Mouse (Mus musculus): ENCODE measurements around the gene Hist1h2br. TPM values are rescaled to one million over a fixed set of nuclear protein-coding genes. Genes with fewer than 3 reads are reported as not detected.

Gene Hist1h2br
- polyA plus RNA-seq, 1 experiment from 2014 or later: 15.6 TPM

GRCm38 (mm10) chr13:21880735-21881134, 47.2 kb downstream of the Hist1h2br start:
- Histone ChIP-seq H3K4me3 (ENCODE audit: low read depth, low read length) (no peak overlapping the region), H3K4me1 (ENCODE audit: insufficient read depth) (peaks cover 3% of the 10 kb centered on the region; the same call in 1 of the 2 replicates), H3K27ac (ENCODE audit: low read depth) (no peak overlapping the region), H3K36me3 (replicated peaks; ENCODE audit: insufficient read depth, low read length) (no peaks in the 10 kb centered on the region), H3K4me2 (ENCODE audit: low read depth, low read length) (no peak overlapping the region), H3K9ac (replicated peaks) (no peak overlapping the region), H3K9me3 (ENCODE audit: low read length) (no peaks in the 10 kb centered on the region), H3K27me3 (ENCODE audit: insufficient read depth, low read length) (no peaks in the 10 kb centered on the region)
- no peak for TF ChIP-seq CTCF (IDR thresholded peaks at IDR 0.05; ENCODE audit: low read depth)
- no peak for TF ChIP-seq EP300 (IDR thresholded peaks at IDR 0.05; ENCODE audit: low read depth)
- ATAC-seq: no peak
- DNase-seq: no peak
- WGBS (ENCODE audit: insufficient replicate concordance): 81% methylated on average over 6 of the region's 6 CpGs

DNA sequence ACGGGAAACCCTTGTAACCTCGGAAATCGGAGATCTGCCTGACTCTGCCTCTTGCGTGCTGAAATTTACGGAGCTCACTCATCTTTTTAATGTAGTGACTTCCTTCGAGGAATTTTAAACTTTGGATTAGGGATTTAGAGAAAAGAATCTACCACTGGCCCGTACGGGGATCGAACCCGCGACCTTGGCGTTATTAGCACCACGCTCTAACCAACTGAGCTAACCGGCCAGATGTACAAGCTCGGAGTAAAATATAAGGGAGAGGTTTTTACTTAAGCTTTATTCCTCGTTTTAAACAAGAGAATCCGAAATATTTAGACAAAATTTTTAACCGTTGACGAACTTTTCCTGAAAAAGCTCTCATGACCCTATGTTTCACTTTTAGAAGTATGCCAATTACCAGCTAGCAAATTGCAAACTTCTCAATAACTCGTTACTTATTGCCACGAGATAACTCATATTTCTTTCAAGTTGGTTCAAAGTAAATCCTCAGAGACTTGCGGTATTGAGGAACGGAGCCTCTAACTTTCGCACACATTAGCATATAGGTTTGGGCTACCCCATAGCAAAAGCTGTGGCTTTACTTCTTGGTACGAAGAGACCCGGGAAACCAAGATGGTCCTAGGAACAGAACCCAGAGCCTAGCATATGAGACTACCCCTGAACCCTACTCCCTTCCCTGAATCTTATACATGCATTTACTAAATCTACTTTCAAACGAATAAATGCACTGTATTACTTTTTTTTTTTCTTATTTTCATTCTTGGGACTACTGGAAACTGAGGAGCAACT, 48.5 kb downstream of the Hist1h2br start:
- Histone ChIP-seq H3K9me3 (ENCODE audit: low read length) (no peaks in the 10 kb centered on the region), H3K27me3 (ENCODE audit: insufficient read depth, low read length) (no peaks in the 10 kb centered on the region), H3K4me1 (ENCODE audit: insufficient read depth) (peaks cover 3% of the 10 kb centered on the region; the same call in 1 of the 2 replicates), H3K4me2 (ENCODE audit: low read depth, low read length) (peak overlapping the region; percentile 60), H3K36me3 (replicated peaks; ENCODE audit: insufficient read depth, low read length) (no peaks in the 10 kb centered on the region), H3K4me3 (ENCODE audit: low read depth, low read length) (peak overlapping the region; percentile 31), H3K9ac (replicated peaks) (peak overlapping the region; percentile 2; the same call in 1 of the 2 replicates), H3K27ac (ENCODE audit: low read depth) (no peak overlapping the region)
- DNase-seq (peak; percentile 45), ATAC-seq (peak; percentile 60; the same call in 1 of the 2 replicates)
- TF ChIP-seq CTCF (IDR thresholded peaks at IDR 0.05; ENCODE audit: low read depth) (no peak), EP300 (IDR thresholded peaks at IDR 0.05; ENCODE audit: low read depth) (no peak)
- WGBS (ENCODE audit: insufficient replicate concordance): 2% methylated on average over 27 of the region's 27 CpGs

GRCm38 (mm10) chr13:21882760-21883405, 49.3 kb downstream of the Hist1h2br start:
- Histone ChIP-seq H3K27ac (ENCODE audit: low read depth) (no peak overlapping the region), H3K36me3 (replicated peaks; ENCODE audit: insufficient read depth, low read length) (no peaks in the 10 kb centered on the region), H3K27me3 (ENCODE audit: insufficient read depth, low read length) (no peaks in the 10 kb centered on the region), H3K4me2 (ENCODE audit: low read depth, low read length) (peak overlapping the region; percentile 60), H3K9me3 (ENCODE audit: low read length) (no peaks in the 10 kb centered on the region), H3K9ac (replicated peaks) (no peak overlapping the region; the same call in 1 of the 2 replicates), H3K4me3 (ENCODE audit: low read depth, low read length) (peak overlapping the region; percentile 31), H3K4me1 (ENCODE audit: insufficient read depth) (peaks cover 3% of the 10 kb centered on the region; the same call in 1 of the 2 replicates)
- TF ChIP-seq EP300 (IDR thresholded peaks at IDR 0.05; ENCODE audit: low read depth): no peak
- TF ChIP-seq CTCF (IDR thresholded peaks at IDR 0.05; ENCODE audit: low read depth): no peak
- DNase-seq (peak; percentile 66), ATAC-seq (peak; percentile 72)
- WGBS (ENCODE audit: insufficient replicate concordance): 1% methylated on average over 13 of the region's 13 CpGs

- Histone ChIP-seq H3K4me3 (ENCODE audit: low read depth, low read length) (peak overlapping the region; percentile 31), H3K9me3 (ENCODE audit: low read length) (no peaks in the 10 kb centered on the region), H3K4me1 (ENCODE audit: insufficient read depth) (peaks cover 3% of the 10 kb centered on the region; the same call in 1 of the 2 replicates), H3K36me3 (replicated peaks; ENCODE audit: insufficient read depth, low read length) (no peaks in the 10 kb centered on the region), H3K27ac (ENCODE audit: low read depth) (no peak overlapping the region), H3K4me2 (ENCODE audit: low read depth, low read length) (peak overlapping the region; percentile 60), H3K9ac (replicated peaks) (no peak overlapping the region; the same call in 1 of the 2 replicates), H3K27me3 (ENCODE audit: insufficient read depth, low read length) (no peaks in the 10 kb centered on the region)
- DNase-seq: no peak
- WGBS (ENCODE audit: insufficient replicate concordance): 35% methylated on average over 5 of the region's 5 CpGs
- TF ChIP-seq CTCF (IDR thresholded peaks at IDR 0.05; ENCODE audit: low read depth): no peak
- TF ChIP-seq EP300 (IDR thresholded peaks at IDR 0.05; ENCODE audit: low read depth): no peak
- ATAC-seq: no peak
Observed at GRCm38 (mm10) chr13:21883407-21883806, 49.9 kb downstream of the Hist1h2br start.

DNA sequence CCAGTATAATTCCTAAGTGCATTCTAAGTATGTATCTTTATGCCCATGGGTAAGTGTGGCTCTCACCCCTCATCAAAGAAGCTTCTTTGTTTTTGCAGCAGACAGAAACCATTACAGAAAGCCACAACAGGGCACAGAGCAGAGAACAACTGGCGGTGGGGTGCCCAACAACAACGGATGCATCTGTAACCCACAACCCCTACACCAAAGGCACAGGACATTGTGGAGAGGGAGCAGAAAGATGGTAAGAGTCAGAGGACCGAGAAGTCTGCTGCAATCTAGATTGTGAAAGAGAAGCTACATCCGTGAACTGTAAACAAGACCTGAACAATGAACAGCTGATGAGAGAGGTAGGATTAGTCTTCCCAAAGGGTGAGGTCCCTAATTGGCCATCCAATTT, 51.0 kb downstream of the Hist1h2br start:
- Histone ChIP-seq H3K4me2 (ENCODE audit: low read depth, low read length) (no peak overlapping the region), H3K9me3 (ENCODE audit: low read length) (no peaks in the 10 kb centered on the region), H3K27ac (ENCODE audit: low read depth) (no peak overlapping the region), H3K36me3 (replicated peaks; ENCODE audit: insufficient read depth, low read length) (no peaks in the 10 kb centered on the region), H3K4me1 (ENCODE audit: insufficient read depth) (peaks cover 3% of the 10 kb centered on the region; the same call in 1 of the 2 replicates), H3K4me3 (ENCODE audit: low read depth, low read length) (no peak overlapping the region), H3K27me3 (ENCODE audit: insufficient read depth, low read length) (no peaks in the 10 kb centered on the region), H3K9ac (replicated peaks) (no peak overlapping the region)
- 52% methylated on average over 4 of the region's 4 CpGs for WGBS (ENCODE audit: insufficient replicate concordance)
- TF ChIP-seq EP300 (IDR thresholded peaks at IDR 0.05; ENCODE audit: low read depth) (no peak), CTCF (IDR thresholded peaks at IDR 0.05; ENCODE audit: low read depth) (no peak)
- no peak for DNase-seq
- ATAC-seq: no peak

Small RNA genes lying within 50 kb of the gene (microRNA-seq; reads per million reads assigned to microRNA genes)
- gene Gm19658 (not detected), gene Gm44346 (not detected), gene Gm44466 (not detected)

Other genes with a start within 250 kb of the Hist1h2br start
- not detected in 2 replicates for gene Olfr1362, start 219.7 kb upstream of the Hist1h2br start, polyA plus RNA-seq (2015; fragmentation: Nextera tagmentation; extraction: Ambion mirVana)
- gene Olfr11, start 191.2 kb upstream of the Hist1h2br start, polyA plus RNA-seq (2015; fragmentation: Nextera tagmentation; extraction: Ambion mirVana): not detected in 2 replicates
- gene Olfr1361, start 170.4 kb upstream of the Hist1h2br start, polyA plus RNA-seq (2015; fragmentation: Nextera tagmentation; extraction: Ambion mirVana): not detected in 2 replicates
- not detected in 2 replicates for gene Olfr1360, start 156.3 kb upstream of the Hist1h2br start, polyA plus RNA-seq (2015; fragmentation: Nextera tagmentation; extraction: Ambion mirVana)
- not detected in 2 replicates for gene Olfr1359, start 135.6 kb upstream of the Hist1h2br start, polyA plus RNA-seq (2015; fragmentation: Nextera tagmentation; extraction: Ambion mirVana)
- 0.51 and 1.9 TPM in 2 replicates for gene Hist1h2bl, start 117.6 kb upstream of the Hist1h2br start, polyA plus RNA-seq (2015; fragmentation: Nextera tagmentation; extraction: Ambion mirVana)
- 16.4 and 20.2 TPM in 2 replicates for gene Hist1h2ai, start 117.3 kb upstream of the Hist1h2br start, polyA plus RNA-seq (2015; fragmentation: Nextera tagmentation; extraction: Ambion mirVana)
- 7.1 and 8.7 TPM in 2 replicates for gene Hist1h3h, start 116.1 kb upstream of the Hist1h2br start, polyA plus RNA-seq (2015; fragmentation: Nextera tagmentation; extraction: Ambion mirVana)
- 1.6 and 2.3 TPM in 2 replicates for gene Hist1h2bm, start 111.7 kb upstream of the Hist1h2br start, polyA plus RNA-seq (2015; fragmentation: Nextera tagmentation; extraction: Ambion mirVana)
- gene Hist1h4j, start 98.7 kb upstream of the Hist1h2br start, polyA plus RNA-seq (2015; fragmentation: Nextera tagmentation; extraction: Ambion mirVana): 0.19 and 0.32 TPM in 2 replicates
- gene Hist1h4k, start 83.2 kb upstream of the Hist1h2br start, polyA plus RNA-seq (2015; fragmentation: Nextera tagmentation; extraction: Ambion mirVana): 2.4 and 3.6 TPM in 2 replicates
- 44.2 and 62.3 TPM in 2 replicates for gene Hist1h2ak, start 79.9 kb upstream of the Hist1h2br start, polyA plus RNA-seq (2015; fragmentation: Nextera tagmentation; extraction: Ambion mirVana)
- gene Hist1h2bn, start 79.6 kb upstream of the Hist1h2br start, polyA plus RNA-seq (2015; fragmentation: Nextera tagmentation; extraction: Ambion mirVana): 7.2 and 7.3 TPM in 2 replicates
- gene Hist1h1b, start 53.1 kb upstream of the Hist1h2br start, polyA plus RNA-seq (2015; fragmentation: Nextera tagmentation; extraction: Ambion mirVana): 20.0 and 27.9 TPM in 2 replicates
- 95.1 and 107 TPM in 2 replicates for gene Hist1h3i, start 50.4 kb upstream of the Hist1h2br start, polyA plus RNA-seq (2015; fragmentation: Nextera tagmentation; extraction: Ambion mirVana)
- 8.4 and 11.4 TPM in 2 replicates for gene Hist1h2an, start 46.5 kb upstream of the Hist1h2br start, polyA plus RNA-seq (2015; fragmentation: Nextera tagmentation; extraction: Ambion mirVana)
- gene Hist1h2bp, start 46.3 kb upstream of the Hist1h2br start, polyA plus RNA-seq (2015; fragmentation: Nextera tagmentation; extraction: Ambion mirVana): 2.4 and 4.6 TPM in 2 replicates
- gene Hist1h2bq, start 23.5 kb upstream of the Hist1h2br start, polyA plus RNA-seq (2015; fragmentation: Nextera tagmentation; extraction: Ambion mirVana): 14.3 and 15.4 TPM in 2 replicates
- not detected in 2 replicates for gene Hist1h2ao, start 23.3 kb upstream of the Hist1h2br start, polyA plus RNA-seq (2015; fragmentation: Nextera tagmentation; extraction: Ambion mirVana)
- gene Hist1h4m, start 22.0 kb upstream of the Hist1h2br start, polyA plus RNA-seq (2015; fragmentation: Nextera tagmentation; extraction: Ambion mirVana): not detected in 2 replicates
- gene Hist1h4n, start 1.5 kb upstream of the Hist1h2br start, polyA plus RNA-seq (2015; fragmentation: Nextera tagmentation; extraction: Ambion mirVana): 9.2 and 9.8 TPM in 2 replicates
- 3,753 and 3,756 TPM in 2 replicates for gene Hist1h2ap, start 236 bp upstream of the Hist1h2br start, polyA plus RNA-seq (2015; fragmentation: Nextera tagmentation; extraction: Ambion mirVana)
- 0.27 and 0.32 TPM in 2 replicates for gene Zfp184, start 111.4 kb downstream of the Hist1h2br start, polyA plus RNA-seq (2015; fragmentation: Nextera tagmentation; extraction: Ambion mirVana)
- gene Pom121l2, start 147.5 kb downstream of the Hist1h2br start, polyA plus RNA-seq (2015; fragmentation: Nextera tagmentation; extraction: Ambion mirVana): not detected in 2 replicates
- gene Prss16, start 176.0 kb downstream of the Hist1h2br start, polyA plus RNA-seq (2015; fragmentation: Nextera tagmentation; extraction: Ambion mirVana): 0.92 and 1.1 TPM in 2 replicates
- gene Hist1h2ah, start 201.8 kb downstream of the Hist1h2br start, polyA plus RNA-seq (2015; fragmentation: Nextera tagmentation; extraction: Ambion mirVana): 8.6 and 9.9 TPM in 2 replicates
- gene Hist1h2bk, start 202.1 kb downstream of the Hist1h2br start, polyA plus RNA-seq (2015; fragmentation: Nextera tagmentation; extraction: Ambion mirVana): 1.7 and 2.2 TPM in 2 replicates
- gene Hist1h4i, start 207.6 kb downstream of the Hist1h2br start, polyA plus RNA-seq (2015; fragmentation: Nextera tagmentation; extraction: Ambion mirVana): 18.0 and 18.3 TPM in 2 replicates
- gene Hist1h2ag, start 209.2 kb downstream of the Hist1h2br start, polyA plus RNA-seq (2015; fragmentation: Nextera tagmentation; extraction: Ambion mirVana): 7.4 and 9.4 TPM in 2 replicates
- 5.1 and 5.3 TPM in 2 replicates for gene Hist1h2bj, start 209.5 kb downstream of the Hist1h2br start, polyA plus RNA-seq (2015; fragmentation: Nextera tagmentation; extraction: Ambion mirVana)

Data from liver, postnatal 0 days (tissue).